Mouse (Mus musculus): ENCODE results near the gene Ikzf4. TPM values are rescaled to one million over a fixed set of nuclear protein-coding genes. Genes with fewer than 3 reads are reported as not detected.

The Ikzf4 gene
- polyA plus RNA-seq, 1 experiment from 2014 or later = 1.9 TPM

GRCm38 (mm10) chr10:128665307-128665706, 19.5 kb upstream of the Ikzf4 start:
- H3K36me3 ChIP-seq (ENCODE audit: control insufficient read depth, insufficient read depth, low read length) = no peaks in the 10 kb centered on the region
- H3K4me3 ChIP-seq (ENCODE audit: low read depth, low read length) = no peak overlapping the region
- no peaks in the 10 kb centered on the region for H3K4me1 ChIP-seq (ENCODE audit: control insufficient read depth, insufficient read depth, low read length)
- peaks cover 2% of the 10 kb centered on the region; the same call in 1 of the 2 replicates for H3K27me3 ChIP-seq (ENCODE audit: control insufficient read depth, insufficient read depth, low read length)
- 70% methylated on average over 3 of the region's 3 CpGs for WGBS (ENCODE audit: insufficient replicate concordance)
- no peak overlapping the region for H3K4me2 ChIP-seq
- H3K27ac ChIP-seq (ENCODE audit: low read depth, low read length) = no peak overlapping the region
- H3K9me3 ChIP-seq (replicated peaks; ENCODE audit: control insufficient read depth, low read length) = no peaks in the 10 kb centered on the region
- H3K9ac ChIP-seq (ENCODE audit: low read depth, low read length) = no peak overlapping the region
- no peak for ATAC-seq (replicated peaks; ENCODE audit: insufficient number of reproducible peaks, low FRiP score, low TSS enrichment)

- Histone ChIP-seq H3K27ac (ENCODE audit: low read depth, low read length) (no peak overlapping the region), H3K9ac (ENCODE audit: low read depth, low read length) (no peak overlapping the region), H3K4me3 (ENCODE audit: low read depth, low read length) (no peak overlapping the region), H3K36me3 (ENCODE audit: control insufficient read depth, insufficient read depth, low read length) (no peaks in the 10 kb centered on the region), H3K9me3 (replicated peaks; ENCODE audit: control insufficient read depth, low read length) (no peaks in the 10 kb centered on the region), H3K4me2 (no peak overlapping the region), H3K4me1 (ENCODE audit: control insufficient read depth, insufficient read depth, low read length) (no peaks in the 10 kb centered on the region), H3K27me3 (ENCODE audit: control insufficient read depth, insufficient read depth, low read length) (no peaks in the 10 kb centered on the region)
- 62% methylated on average over 3 of the region's 3 CpGs for WGBS (ENCODE audit: insufficient replicate concordance)
- ATAC-seq (replicated peaks; ENCODE audit: insufficient number of reproducible peaks, low FRiP score, low TSS enrichment) = no peak
These were observed 19.0 kb upstream of the Ikzf4 start for GRCm38 (mm10) chr10:128664808-128665207.

GRCm38 (mm10) chr10:128663441-128664220, 17.8 kb upstream of the Ikzf4 start:
- no peak overlapping the region for H3K4me3 ChIP-seq (ENCODE audit: low read depth, low read length)
- H3K9me3 ChIP-seq (replicated peaks; ENCODE audit: control insufficient read depth, low read length) = no peaks in the 10 kb centered on the region
- H3K36me3 ChIP-seq (ENCODE audit: control insufficient read depth, insufficient read depth, low read length) = no peaks in the 10 kb centered on the region
- H3K4me2 ChIP-seq = no peak overlapping the region
- no peak for ATAC-seq (replicated peaks; ENCODE audit: insufficient number of reproducible peaks, low FRiP score, low TSS enrichment)
- no peak overlapping the region for H3K27ac ChIP-seq (ENCODE audit: low read depth, low read length)
- H3K9ac ChIP-seq (ENCODE audit: low read depth, low read length) = no peak overlapping the region
- H3K4me1 ChIP-seq (ENCODE audit: control insufficient read depth, insufficient read depth, low read length) = no peaks in the 10 kb centered on the region
- WGBS (ENCODE audit: insufficient replicate concordance) = 50% methylated on average over 5 of the region's 5 CpGs
- no peaks in the 10 kb centered on the region for H3K27me3 ChIP-seq (ENCODE audit: control insufficient read depth, insufficient read depth, low read length)

- H3K27ac ChIP-seq (ENCODE audit: low read depth, low read length) = no peak overlapping the region
These were observed 16.7 kb upstream of the Ikzf4 start for GRCm38 (mm10) chr10:128662465-128662864.

GRCm38 (mm10) chr10:128659490-128659889, 13.7 kb upstream of the Ikzf4 start:
- H3K4me1 ChIP-seq (ENCODE audit: control insufficient read depth, insufficient read depth, low read length) = no peaks in the 10 kb centered on the region
- no peak overlapping the region for H3K27ac ChIP-seq (ENCODE audit: low read depth, low read length)
- H3K9ac ChIP-seq (ENCODE audit: low read depth, low read length) = no peak overlapping the region
- H3K36me3 ChIP-seq (ENCODE audit: control insufficient read depth, insufficient read depth, low read length) = no peaks in the 10 kb centered on the region
- H3K27me3 ChIP-seq (ENCODE audit: control insufficient read depth, insufficient read depth, low read length) = no peaks in the 10 kb centered on the region
- no peak overlapping the region for H3K4me3 ChIP-seq (ENCODE audit: low read depth, low read length)
- no peak overlapping the region for H3K4me2 ChIP-seq
- WGBS (ENCODE audit: insufficient replicate concordance) = 39% methylated on average over 9 of the region's 9 CpGs
- no peak for ATAC-seq (replicated peaks; ENCODE audit: insufficient number of reproducible peaks, low FRiP score, low TSS enrichment)
- no peaks in the 10 kb centered on the region for H3K9me3 ChIP-seq (replicated peaks; ENCODE audit: control insufficient read depth, low read length)

More at GRCm38 (mm10) chr10:128662465-128662864, 16.7 kb upstream of the Ikzf4 start:
- Histone ChIP-seq H3K9ac (ENCODE audit: low read depth, low read length) (no peak overlapping the region), H3K4me1 (ENCODE audit: control insufficient read depth, insufficient read depth, low read length) (no peaks in the 10 kb centered on the region), H3K27me3 (ENCODE audit: control insufficient read depth, insufficient read depth, low read length) (no peaks in the 10 kb centered on the region), H3K9me3 (replicated peaks; ENCODE audit: control insufficient read depth, low read length) (no peaks in the 10 kb centered on the region), H3K36me3 (ENCODE audit: control insufficient read depth, insufficient read depth, low read length) (no peaks in the 10 kb centered on the region), H3K4me2 (no peak overlapping the region), H3K4me3 (ENCODE audit: low read depth, low read length) (no peak overlapping the region)
- ATAC-seq (replicated peaks; ENCODE audit: insufficient number of reproducible peaks, low FRiP score, low TSS enrichment) = no peak

- no peaks in the 10 kb centered on the region for H3K4me1 ChIP-seq (ENCODE audit: control insufficient read depth, insufficient read depth, low read length)
- no peaks in the 10 kb centered on the region for H3K36me3 ChIP-seq (ENCODE audit: control insufficient read depth, insufficient read depth, low read length)
- no peaks in the 10 kb centered on the region for H3K9me3 ChIP-seq (replicated peaks; ENCODE audit: control insufficient read depth, low read length)
- H3K4me3 ChIP-seq (ENCODE audit: low read depth, low read length) = no peak overlapping the region
- H3K9ac ChIP-seq (ENCODE audit: low read depth, low read length) = no peak overlapping the region
- H3K27ac ChIP-seq (ENCODE audit: low read depth, low read length) = no peak overlapping the region
- no peaks in the 10 kb centered on the region for H3K27me3 ChIP-seq (ENCODE audit: control insufficient read depth, insufficient read depth, low read length)
- no peak for ATAC-seq (replicated peaks; ENCODE audit: insufficient number of reproducible peaks, low FRiP score, low TSS enrichment)
- WGBS (ENCODE audit: insufficient replicate concordance) = 54% methylated on average over 9 of the region's 9 CpGs
- no peak overlapping the region for H3K4me2 ChIP-seq
These were observed 12.1 kb upstream of the Ikzf4 start for GRCm38 (mm10) chr10:128657844-128658243.

GRCm38 (mm10) chr10:128656731-128657130, 10.9 kb upstream of the Ikzf4 start:
- H3K9ac ChIP-seq (ENCODE audit: low read depth, low read length) = no peak overlapping the region
- H3K27ac ChIP-seq (ENCODE audit: low read depth, low read length) = no peak overlapping the region
- no peaks in the 10 kb centered on the region for H3K36me3 ChIP-seq (ENCODE audit: control insufficient read depth, insufficient read depth, low read length)
- H3K9me3 ChIP-seq (replicated peaks; ENCODE audit: control insufficient read depth, low read length) = no peaks in the 10 kb centered on the region
- no peaks in the 10 kb centered on the region for H3K4me1 ChIP-seq (ENCODE audit: control insufficient read depth, insufficient read depth, low read length)
- no peak for ATAC-seq (replicated peaks; ENCODE audit: insufficient number of reproducible peaks, low FRiP score, low TSS enrichment)
- no peaks in the 10 kb centered on the region for H3K27me3 ChIP-seq (ENCODE audit: control insufficient read depth, insufficient read depth, low read length)
- H3K4me2 ChIP-seq = no peak overlapping the region
- whole genome bisulfite sequencing (ENCODE audit: insufficient replicate concordance) = 98% methylated on average over 1 of the region's 1 CpGs
- no peak overlapping the region for H3K4me3 ChIP-seq (ENCODE audit: low read depth, low read length)

- Histone ChIP-seq H3K27me3 (ENCODE audit: control insufficient read depth, insufficient read depth, low read length) (no peaks in the 10 kb centered on the region), H3K4me3 (ENCODE audit: low read depth, low read length) (no peak overlapping the region), H3K36me3 (ENCODE audit: control insufficient read depth, insufficient read depth, low read length) (no peaks in the 10 kb centered on the region), H3K9me3 (replicated peaks; ENCODE audit: control insufficient read depth, low read length) (no peaks in the 10 kb centered on the region), H3K27ac (ENCODE audit: low read depth, low read length) (no peak overlapping the region), H3K4me2 (no peak overlapping the region), H3K4me1 (ENCODE audit: control insufficient read depth, insufficient read depth, low read length) (no peaks in the 10 kb centered on the region), H3K9ac (ENCODE audit: low read depth, low read length) (no peak overlapping the region)
- no peak for ATAC-seq (replicated peaks; ENCODE audit: insufficient number of reproducible peaks, low FRiP score, low TSS enrichment)
- 41% methylated on average over 3 of the region's 3 CpGs for WGBS (ENCODE audit: insufficient replicate concordance)
These were observed 9.5 kb upstream of the Ikzf4 start for GRCm38 (mm10) chr10:128655254-128655653.

GRCm38 (mm10) chr10:128653866-128654265, 8.1 kb upstream of the Ikzf4 start:
- H3K4me3 ChIP-seq (ENCODE audit: low read depth, low read length) = no peak overlapping the region
- no peaks in the 10 kb centered on the region for H3K4me1 ChIP-seq (ENCODE audit: control insufficient read depth, insufficient read depth, low read length)
- no peaks in the 10 kb centered on the region for H3K27me3 ChIP-seq (ENCODE audit: control insufficient read depth, insufficient read depth, low read length)
- no peak for ATAC-seq (replicated peaks; ENCODE audit: insufficient number of reproducible peaks, low FRiP score, low TSS enrichment)
- 71% methylated on average over 4 of the region's 4 CpGs for WGBS (ENCODE audit: insufficient replicate concordance)
- no peak overlapping the region for H3K4me2 ChIP-seq
- H3K27ac ChIP-seq (ENCODE audit: low read depth, low read length) = no peak overlapping the region
- H3K9me3 ChIP-seq (replicated peaks; ENCODE audit: control insufficient read depth, low read length) = no peaks in the 10 kb centered on the region
- H3K36me3 ChIP-seq (ENCODE audit: control insufficient read depth, insufficient read depth, low read length) = no peaks in the 10 kb centered on the region
- H3K9ac ChIP-seq (ENCODE audit: low read depth, low read length) = no peak overlapping the region

Data from heart, embryonic 11.5 days (tissue).